Mouse (Mus musculus): Measurements from ENCODE around the gene Mrpl50. TPM values are rescaled to one million over a fixed set of nuclear protein-coding genes. Genes with fewer than 3 reads are reported as not detected.
"Not testable (repeated sequence)": the region's sequence is repeated elsewhere in the genome, so short reads cannot be mapped to it uniquely, and the experiment has no call there.

The Mrpl50 gene
- total and polyA plus RNA-seq, 2 experiments from 2014 or later, result 36.6 to 76.7 TPM

DNA sequence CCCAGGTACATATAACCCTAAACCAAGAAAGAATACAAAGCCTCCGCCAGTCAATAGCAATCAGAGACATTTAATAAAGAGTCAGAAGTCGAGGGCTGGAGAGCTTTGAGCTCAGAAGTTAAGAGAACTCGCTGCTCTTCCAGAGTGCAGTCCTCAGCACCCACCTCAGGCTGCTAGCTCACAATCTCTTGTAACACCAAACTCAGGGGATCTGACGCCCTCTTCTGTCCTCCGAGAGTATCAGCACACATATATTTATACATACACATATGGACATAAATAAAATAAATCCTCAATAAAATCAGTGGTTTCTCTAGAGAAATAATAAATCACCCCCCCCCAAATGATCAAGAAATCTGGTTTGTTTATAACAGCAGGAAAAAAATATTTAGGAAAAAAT lies 1.4 kb downstream of the Mrpl50 start:
- H3K36me3 ChIP-seq (ENCODE audit: insufficient read depth, low read length), result 0 out of 2 replicates have a peak, but pooled peaks cover 6% of the 10 kb centered on the region
- H3K27me3 ChIP-seq (ENCODE audit: insufficient read depth, low read length), result no peaks in the 10 kb centered on the region
- H3K4me1 ChIP-seq (ENCODE audit: insufficient read depth, low read length), result peaks cover 12% of the 10 kb centered on the region
- peak overlapping the region; percentile 57; the same call in 1 of the 2 replicates for H3K4me2 ChIP-seq (ENCODE audit: low read depth, low read length, poor library complexity, severe bottlenecking)
- TF ChIP-seq CTCF (IDR thresholded peaks at IDR 0.05), result peak; percentile 27
- H3K4me3 ChIP-seq (ENCODE audit: low read depth, low read length), result no peak overlapping the region
- 78% methylated on average over 5 of the region's 5 CpGs for WGBS
- H3K9ac ChIP-seq (replicated peaks; ENCODE audit: low read length, poor library complexity, severe bottlenecking), result no peak overlapping the region
- no peaks in the 10 kb centered on the region for H3K9me3 ChIP-seq (ENCODE audit: low read length)
- ATAC-seq (ENCODE audit: low FRiP score), result no peak
- H3K27ac ChIP-seq (ENCODE audit: low read depth, low read length), result no peak overlapping the region
- no peak for DNase-seq (ENCODE audit: low spot score)

DNA sequence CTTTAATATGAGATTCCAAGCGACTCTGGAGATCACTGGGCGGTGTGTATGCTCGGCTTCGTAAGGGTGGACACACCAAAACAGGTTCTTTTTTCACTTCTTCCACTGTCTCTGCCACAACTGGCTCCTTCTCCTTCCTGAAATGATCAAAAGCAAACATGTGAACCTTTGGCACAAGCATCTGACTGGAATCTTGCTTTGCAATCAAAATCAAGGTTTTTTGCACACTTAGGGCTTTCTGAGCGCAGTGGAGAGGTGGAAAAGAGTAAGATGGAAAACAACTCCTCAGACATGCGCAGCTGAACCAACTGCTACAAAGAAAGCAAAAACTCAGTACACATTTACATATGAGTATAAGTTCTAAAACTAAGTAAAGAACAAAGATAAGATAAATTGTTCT lies 6.5 kb downstream of the Mrpl50 start:
- TF ChIP-seq CTCF (IDR thresholded peaks at IDR 0.05), result no peak
- Histone ChIP-seq H3K27me3 (ENCODE audit: insufficient read depth, low read length) (no peaks in the 10 kb centered on the region), H3K4me1 (ENCODE audit: insufficient read depth, low read length) (0 out of 2 replicates have a peak, but pooled peaks cover 2% of the 10 kb centered on the region), H3K9me3 (ENCODE audit: low read length) (no peaks in the 10 kb centered on the region), H3K4me3 (ENCODE audit: low read depth, low read length) (no peak overlapping the region), H3K36me3 (ENCODE audit: insufficient read depth, low read length) (0 out of 2 replicates have a peak, but pooled peaks cover 5% of the 10 kb centered on the region), H3K4me2 (ENCODE audit: low read depth, low read length, poor library complexity, severe bottlenecking) (no peak overlapping the region), H3K27ac (ENCODE audit: low read depth, low read length) (no peak overlapping the region), H3K9ac (replicated peaks; ENCODE audit: low read length, poor library complexity, severe bottlenecking) (no peak overlapping the region)
- ATAC-seq (ENCODE audit: low FRiP score) (no peak), DNase-seq (ENCODE audit: low spot score) (no peak)
- over 99% methylated on average over 6 of the region's 6 CpGs for WGBS

DNA sequence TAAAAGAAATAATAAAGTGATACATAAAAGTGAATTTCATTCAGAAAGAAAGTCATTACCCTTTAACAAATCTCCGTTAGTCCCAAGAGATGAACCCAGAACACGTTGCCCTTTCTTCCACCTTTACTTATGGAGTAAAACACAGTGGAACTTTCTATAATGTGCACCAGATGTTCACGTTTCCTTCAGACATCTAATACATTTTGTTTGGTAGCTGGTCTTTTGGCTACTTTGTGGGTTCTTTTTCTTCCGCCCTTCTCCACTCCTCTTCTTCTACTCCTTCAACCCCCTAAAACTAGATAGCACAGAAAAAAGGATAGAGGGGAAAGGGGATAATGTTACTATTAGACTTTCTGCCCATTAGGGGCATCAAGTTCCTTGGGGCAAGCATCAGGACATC lies 8.3 kb downstream of the Mrpl50 start:
- H3K4me1 ChIP-seq (ENCODE audit: insufficient read depth, low read length), result no peaks in the 10 kb centered on the region
- no peak overlapping the region for H3K9ac ChIP-seq (replicated peaks; ENCODE audit: low read length, poor library complexity, severe bottlenecking)
- DNase-seq (ENCODE audit: low spot score) (no peak), ATAC-seq (ENCODE audit: low FRiP score) (no peak)
- H3K27ac ChIP-seq (ENCODE audit: low read depth, low read length), result no peak overlapping the region
- no peaks in the 10 kb centered on the region for H3K9me3 ChIP-seq (ENCODE audit: low read length)
- TF ChIP-seq CTCF (IDR thresholded peaks at IDR 0.05), result no peak
- H3K27me3 ChIP-seq (ENCODE audit: insufficient read depth, low read length), result no peaks in the 10 kb centered on the region
- no peak overlapping the region for H3K4me3 ChIP-seq (ENCODE audit: low read depth, low read length)
- no peak overlapping the region for H3K4me2 ChIP-seq (ENCODE audit: low read depth, low read length, poor library complexity, severe bottlenecking)
- 93% methylated on average over 4 of the region's 4 CpGs for WGBS
- 0 out of 2 replicates have a peak, but pooled peaks cover 5% of the 10 kb centered on the region for H3K36me3 ChIP-seq (ENCODE audit: insufficient read depth, low read length)

GRCm38 (mm10) chr4:49510236-49510835 lies 10.6 kb downstream of the Mrpl50 start:
- WGBS, result 95% methylated on average over 1 of the region's 1 CpGs
- H3K9ac ChIP-seq (replicated peaks; ENCODE audit: low read length, poor library complexity, severe bottlenecking); H3K4me2 ChIP-seq (ENCODE audit: low read depth, low read length, poor library complexity, severe bottlenecking); ATAC-seq (ENCODE audit: low FRiP score); H3K9me3 ChIP-seq (ENCODE audit: low read length); H3K4me3 ChIP-seq (ENCODE audit: low read depth, low read length); H3K4me1 ChIP-seq (ENCODE audit: insufficient read depth, low read length); H3K27ac ChIP-seq (ENCODE audit: low read depth, low read length); H3K27me3 ChIP-seq (ENCODE audit: insufficient read depth, low read length); DNase-seq (ENCODE audit: low spot score); H3K36me3 ChIP-seq (ENCODE audit: insufficient read depth, low read length): not testable (repeated sequence)

GRCm38 (mm10) chr4:49509183-49509582 lies 11.7 kb downstream of the Mrpl50 start:
- TF ChIP-seq CTCF (IDR thresholded peaks at IDR 0.05), result no peak
- no peak overlapping the region for H3K4me3 ChIP-seq (ENCODE audit: low read depth, low read length)
- H3K27me3 ChIP-seq (ENCODE audit: insufficient read depth, low read length), result no peaks in the 10 kb centered on the region
- no peaks in the 10 kb centered on the region for H3K4me1 ChIP-seq (ENCODE audit: insufficient read depth, low read length)
- no peak overlapping the region for H3K27ac ChIP-seq (ENCODE audit: low read depth, low read length)
- 89% methylated on average over 2 of the region's 2 CpGs for WGBS
- H3K9ac ChIP-seq (replicated peaks; ENCODE audit: low read length, poor library complexity, severe bottlenecking), result no peak overlapping the region
- DNase-seq (ENCODE audit: low spot score) (no peak), ATAC-seq (ENCODE audit: low FRiP score) (no peak)
- H3K9me3 ChIP-seq (ENCODE audit: low read length), result no peaks in the 10 kb centered on the region
- 0 out of 2 replicates have a peak, but pooled peaks cover 4% of the 10 kb centered on the region for H3K36me3 ChIP-seq (ENCODE audit: insufficient read depth, low read length)
- no peak overlapping the region for H3K4me2 ChIP-seq (ENCODE audit: low read depth, low read length, poor library complexity, severe bottlenecking)

- no peak within 1 kb of the TSS for H3K27ac ChIP-seq (ENCODE audit: low read depth, low read length)
- no peak for TF ChIP-seq CTCF (IDR thresholded peaks at IDR 0.05)
- 87% methylated on average over 3 of the region's 3 CpGs for WGBS
Measured at GRCm38 (mm10) chr4:49506386-49506785, 14.5 kb downstream of the Mrpl50 start, which contains the start of gene Baat. Baat (minus strand) TSS chr4:49506557.

More at GRCm38 (mm10) chr4:49506386-49506785, 14.5 kb downstream of the Mrpl50 start, which contains the start of gene Baat:
- H3K9ac ChIP-seq (replicated peaks; ENCODE audit: low read length, poor library complexity, severe bottlenecking), result no peak within 1 kb of the TSS
- no peak within 1 kb of the TSS for H3K4me2 ChIP-seq (ENCODE audit: low read depth, low read length, poor library complexity, severe bottlenecking)
- H3K27me3 ChIP-seq (ENCODE audit: insufficient read depth, low read length), result no peaks in the 10 kb centered on the region
- DNase-seq (ENCODE audit: low spot score) (no peak), ATAC-seq (ENCODE audit: low FRiP score) (no peak)
- H3K9me3 ChIP-seq (ENCODE audit: low read length), result no peaks in the 10 kb centered on the region
- H3K4me1 ChIP-seq (ENCODE audit: insufficient read depth, low read length), result no peaks in the 10 kb centered on the region
- H3K4me3 ChIP-seq (ENCODE audit: low read depth, low read length), result no peak within 1 kb of the TSS
- H3K36me3 ChIP-seq (ENCODE audit: insufficient read depth, low read length), result no peaks in the 10 kb centered on the region
